Mouse (Mus musculus) kidney, adult 9 months (tissue): ENCODE measurements around the gene Tgm3.

Experiments used
- DNase-seq: peaks from one replicate; pipeline ENCODE4 v3.0.0; 2022

Tgm3 gene

GRCm38 (mm10) chr2:130012026-130012425 lies at the start of gene Tgm3:
Tgm3 (plus strand) TSS chr2:130012349.
- no peak for DNase-seq

DNA sequence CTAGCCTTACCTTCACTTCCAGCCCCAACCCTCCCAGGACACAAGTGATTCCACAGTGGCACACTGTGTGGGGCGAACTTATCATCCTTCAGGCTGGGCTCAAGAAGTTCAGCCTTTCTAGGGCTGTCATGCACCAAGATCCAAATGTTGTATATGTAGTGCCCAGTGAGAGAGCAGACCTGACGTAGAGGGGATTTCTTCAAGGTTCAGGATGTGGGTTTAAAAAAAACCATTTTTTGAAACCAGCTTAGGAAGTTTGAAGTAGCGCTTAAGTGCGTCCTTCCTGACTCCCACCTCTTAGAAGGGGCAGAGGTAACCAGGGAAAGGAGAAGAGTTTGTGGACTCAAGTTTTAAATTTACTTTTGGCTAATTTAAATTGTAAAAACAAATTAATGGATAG lies 31.5 kb upstream of the Tgm3 start:
- no peak for DNase-seq

- DNase-seq: no peak
Observed at GRCm38 (mm10) chr2:129987527-129988045, 24.6 kb upstream of the Tgm3 start.

GRCm38 (mm10) chr2:129989646-129990045 lies 22.5 kb upstream of the Tgm3 start:
- no peak for DNase-seq

- no peak for DNase-seq
Observed at GRCm38 (mm10) chr2:129994468-129994867, 17.7 kb upstream of the Tgm3 start.

- no peak for DNase-seq
Observed at GRCm38 (mm10) chr2:129998476-129998875, 13.7 kb upstream of the Tgm3 start.

- DNase-seq: no peak
Observed at GRCm38 (mm10) chr2:129999296-129999695, 12.9 kb upstream of the Tgm3 start.

GRCm38 (mm10) chr2:130000601-130001000 lies 11.5 kb upstream of the Tgm3 start:
- no peak for DNase-seq

GRCm38 (mm10) chr2:130004046-130004445 lies 8.1 kb upstream of the Tgm3 start:
- peak; percentile 91 for DNase-seq

DNA sequence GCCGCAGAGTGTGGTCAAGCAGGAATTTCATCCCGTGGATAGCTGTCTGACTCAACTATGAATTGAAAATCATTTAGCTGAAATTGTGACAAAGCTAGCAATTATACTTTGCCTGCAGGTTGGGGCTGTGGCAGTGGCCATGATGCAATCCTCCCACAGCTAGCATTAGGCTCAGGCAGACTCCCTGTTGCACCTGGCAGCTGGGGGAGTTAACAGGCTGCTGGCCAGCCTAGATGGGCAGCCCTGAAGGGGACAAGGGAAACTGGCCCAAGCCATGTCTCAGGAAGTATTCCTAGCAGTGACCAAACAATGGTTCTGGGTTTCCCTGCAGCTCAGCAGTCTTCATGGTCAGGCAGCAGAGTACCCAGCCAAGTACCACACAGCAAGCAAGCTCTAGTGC lies 2.8 kb upstream of the Tgm3 start:
- no peak for DNase-seq

DNA sequence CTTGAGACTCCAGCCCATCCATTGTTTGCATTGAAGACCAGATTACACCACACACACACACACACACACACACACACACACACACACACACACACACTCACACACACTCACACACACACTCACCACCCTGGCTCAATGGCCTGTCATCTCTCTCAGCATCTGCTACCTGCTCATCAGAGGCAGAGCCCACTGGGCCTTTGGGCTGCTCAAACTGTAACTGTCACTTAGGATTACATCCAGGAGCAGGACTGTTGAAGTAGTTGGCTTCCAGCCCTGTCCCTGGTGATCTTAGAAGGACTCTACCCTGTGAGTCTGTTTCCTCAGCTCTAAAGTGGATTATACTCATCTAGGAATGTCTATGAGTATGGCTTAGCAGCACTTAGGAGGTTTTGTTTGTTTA lies 1.5 kb downstream of the Tgm3 start:
- DNase-seq: no peak

DNA sequence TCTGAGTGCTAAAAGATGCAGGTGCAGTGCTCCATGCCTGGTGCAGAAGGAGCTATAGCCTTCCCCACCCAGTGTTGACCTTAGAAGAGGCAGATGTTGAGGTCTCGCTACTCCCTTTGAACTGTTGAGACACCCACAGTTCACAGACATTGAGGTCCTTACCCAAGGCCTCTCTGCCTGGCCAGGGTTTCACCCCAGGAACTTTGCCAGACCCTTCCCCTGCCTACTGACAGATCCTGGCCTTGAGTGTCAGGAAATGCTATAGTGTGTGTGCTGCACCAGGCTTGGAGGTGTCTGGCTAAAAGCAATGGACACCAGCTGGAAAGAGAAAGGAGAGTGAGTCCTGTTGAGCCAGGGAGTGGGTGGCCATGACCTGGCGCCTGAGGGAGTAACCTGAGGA lies 3.0 kb downstream of the Tgm3 start:
- DNase-seq: no peak

GRCm38 (mm10) chr2:130018084-130018483 lies 5.9 kb downstream of the Tgm3 start:
- DNase-seq: no peak

GRCm38 (mm10) chr2:130027890-130028289 lies 15.7 kb downstream of the Tgm3 start:
- DNase-seq: no peak

GRCm38 (mm10) chr2:130029826-130030225 lies 17.7 kb downstream of the Tgm3 start:
- no peak for DNase-seq

GRCm38 (mm10) chr2:130032661-130033060 lies 20.5 kb downstream of the Tgm3 start:
- DNase-seq: no peak

- no peak for DNase-seq
Observed at GRCm38 (mm10) chr2:130036846-130037245, 24.7 kb downstream of the Tgm3 start.

- DNase-seq: no peak
Observed at GRCm38 (mm10) chr2:130038971-130039370, 26.8 kb downstream of the Tgm3 start.

DNA sequence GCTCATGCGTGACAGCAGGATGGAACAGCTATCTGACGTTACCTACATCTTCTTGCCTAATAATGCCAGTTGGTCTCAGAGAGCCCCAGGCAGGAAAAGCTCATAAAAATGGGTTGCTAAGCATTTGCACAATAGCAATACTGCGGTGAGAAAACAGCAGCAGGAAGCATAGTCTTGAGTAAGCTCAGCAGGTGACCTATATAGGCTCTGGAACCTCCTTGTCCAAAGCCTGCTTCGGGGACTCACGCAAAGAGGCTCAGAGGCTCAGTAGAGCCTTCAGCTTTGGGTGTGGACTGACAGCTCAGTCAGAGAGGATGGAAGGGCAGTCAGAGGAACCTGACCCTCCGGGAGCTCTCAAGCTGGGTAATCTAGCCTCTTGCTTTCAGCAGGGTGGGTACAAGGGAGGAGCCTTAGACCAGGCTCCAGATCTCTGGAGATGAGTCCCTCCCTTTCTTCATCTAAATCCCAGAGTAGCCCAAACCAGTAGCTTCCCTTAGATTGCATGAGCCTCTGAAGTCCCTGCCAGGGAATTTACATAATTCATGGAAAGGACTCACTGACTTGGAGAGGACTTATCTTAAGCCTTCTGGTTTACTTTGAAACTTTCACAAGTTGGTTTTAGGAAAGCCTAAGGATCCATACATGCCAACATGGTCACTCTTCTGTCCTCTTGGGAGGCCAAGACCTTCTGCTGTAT lies 28.2 kb downstream of the Tgm3 start:
- no peak for DNase-seq

GRCm38 (mm10) chr2:130043835-130044234 lies 31.7 kb downstream of the Tgm3 start:
- no peak for DNase-seq

DNA sequence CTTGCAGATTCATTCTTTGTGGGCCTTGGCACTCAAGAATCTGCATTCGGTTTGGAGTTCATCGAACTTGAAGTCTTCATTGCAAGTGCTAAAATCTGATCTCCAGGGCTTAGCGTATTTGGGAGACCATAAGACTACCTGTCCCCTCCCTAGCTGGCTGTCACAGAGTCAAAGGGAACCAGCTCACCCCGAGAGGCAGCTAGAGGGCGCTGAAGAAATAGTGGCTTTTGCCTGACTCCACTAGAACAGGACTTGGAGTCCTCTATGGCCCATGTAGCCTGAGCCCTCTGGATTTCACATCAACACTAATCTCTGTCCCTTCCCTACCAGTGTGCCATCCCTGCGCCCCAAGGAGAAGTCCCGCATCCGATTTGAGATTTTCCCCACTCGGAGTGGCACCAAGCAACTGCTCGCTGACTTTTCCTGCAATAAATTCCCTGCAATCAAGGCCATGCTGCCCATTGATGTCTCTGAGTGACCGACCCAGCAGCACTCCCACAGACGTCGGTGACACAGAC lies 35.8 kb downstream of the Tgm3 start:
- DNase-seq: no peak

DNA sequence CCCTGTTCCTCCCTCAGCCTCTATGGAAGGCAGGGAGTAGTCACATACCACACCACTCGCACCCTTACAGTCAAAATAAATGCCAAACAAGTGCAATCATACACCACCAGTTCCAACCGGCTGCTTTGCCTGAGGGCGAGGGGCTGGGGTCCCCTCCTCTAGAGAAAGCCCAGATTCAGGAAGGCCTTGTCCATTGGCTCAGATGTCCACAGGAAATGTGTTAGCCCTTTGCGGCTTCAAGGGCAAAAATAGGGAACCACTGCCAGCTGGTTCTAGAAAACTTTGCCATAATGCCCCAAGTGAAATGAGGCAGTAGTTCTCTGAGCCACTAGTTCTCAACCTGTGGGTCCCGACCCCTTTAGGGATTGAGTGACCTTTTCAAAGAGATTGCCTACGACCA lies 36.6 kb downstream of the Tgm3 start:
- DNase-seq: no peak

GRCm38 (mm10) chr2:130058149-130058548 lies 46.0 kb downstream of the Tgm3 start:
- peak; percentile 60 for DNase-seq

DNA sequence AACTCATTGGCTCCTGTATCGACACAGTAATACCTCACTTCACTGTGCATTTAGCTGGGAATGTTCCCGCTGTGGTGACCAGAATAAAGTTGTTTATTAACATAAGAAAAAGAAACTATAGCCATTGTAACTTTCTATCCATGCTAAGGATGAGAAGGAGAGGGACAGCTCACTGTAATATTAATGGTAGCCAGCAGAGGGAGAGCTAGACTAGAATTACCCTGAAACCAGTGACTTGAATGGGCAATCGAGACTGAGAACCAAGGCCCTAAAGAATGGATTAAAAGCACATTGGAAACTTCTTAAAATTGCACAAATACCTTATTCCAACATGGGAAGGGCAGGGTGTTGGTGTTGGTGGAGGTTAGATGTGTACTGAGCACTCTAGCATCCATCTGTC lies 56.1 kb downstream of the Tgm3 start:
- peak; percentile 49 for DNase-seq

- DNase-seq: no peak
Observed at GRCm38 (mm10) chr2:130070396-130070795, 58.2 kb downstream of the Tgm3 start.
